Comparison of ENCODE assay signal across 9 mouse cellular contexts in genomic region chr11:86578809-86579730, GRCm38 (mm10). TPM values are rescaled to one million over a fixed set of nuclear protein-coding genes. Genes with fewer than 3 reads are reported as not detected.
A peak's percentile ranks its signal among the peaks of the same experiment; 100 is the strongest.
DNase-seq lines count a peak whose midpoint lies in the region; ATAC-seq lines count a peak whose summit lies in the region.
"Had no signal": no experiment of that assay in that cellular context is flagged by ENCODE, and none has a peak within 500 bp of the region (broad histone marks: within the 10 kb centered on the region; RNA-seq: fewer than 3 reads in every experiment).

No protein-coding gene starts in this region.

- no peak overlapping the region for H3K4me2 ChIP-seq in hindbrain, embryonic 12.5 days (replicated peaks)
- H3K4me2 ChIP-seq in hindbrain, embryonic 13.5 days: no peak overlapping the region
- H3K4me2 ChIP-seq: limb, embryonic 12.5 days had no signal

- H3K27ac ChIP-seq in hindbrain, embryonic 12.5 days: no peak overlapping the region
- no peak overlapping the region for H3K27ac ChIP-seq in hindbrain, embryonic 13.5 days
- H3K27ac ChIP-seq: limb, embryonic 12.5 days had no signal

- DNase-seq in R1 (ENCODE audit: low read depth, low spot score): peak; percentile 57
- peak; percentile 79 for DNase-seq in heart, adult 8-10 months (ENCODE audit: low spot score)
- peak; percentile 76 to 93 for DNase-seq in kidney, postnatal 25 days
- peak; percentile 77 to 78 for DNase-seq in monocyte, adult 2 months (ENCODE audit: low read depth in 1 of 2, low spot score in 2 of 2)
- no peak for DNase-seq in cerebellum, adult 18-20 months

- H3K9ac ChIP-seq in hindbrain, embryonic 12.5 days: peak overlapping the region; percentile 8; the same call in 1 of the 2 replicates
- H3K9ac ChIP-seq in hindbrain, embryonic 13.5 days: no peak overlapping the region
- H3K9ac ChIP-seq: limb, embryonic 12.5 days had no signal

- no peak overlapping the region for H3K4me3 ChIP-seq in hindbrain, embryonic 12.5 days
- H3K4me3 ChIP-seq in hindbrain, embryonic 13.5 days: no peak overlapping the region
- H3K4me3 ChIP-seq: limb, embryonic 12.5 days had no signal

- 0 out of 2 replicates have a peak, but pooled peaks cover 5% of the 10 kb centered on the region for H3K36me3 ChIP-seq in hindbrain, embryonic 12.5 days
- peaks cover 6% of the 10 kb centered on the region; the same call in 1 of the 2 replicates for H3K36me3 ChIP-seq in hindbrain, embryonic 13.5 days
- H3K36me3 ChIP-seq: limb, embryonic 12.5 days had no signal

- 76% methylated on average over 25 of the region's 25 CpGs for WGBS in hindbrain, embryonic 12.5 days
- 80% methylated on average over 25 of the region's 25 CpGs for WGBS in hindbrain, embryonic 13.5 days

- no peaks in the 10 kb centered on the region for H3K27me3 ChIP-seq in hindbrain, embryonic 12.5 days
- no peaks in the 10 kb centered on the region for H3K27me3 ChIP-seq in hindbrain, embryonic 13.5 days
- H3K27me3 ChIP-seq: limb, embryonic 12.5 days had no signal

- no peak for ATAC-seq in hindbrain, embryonic 12.5 days (ENCODE audit: low FRiP score)
- ATAC-seq in hindbrain, embryonic 13.5 days (ENCODE audit: low FRiP score): no peak
- no peak; the same call in 1 of the 2 replicates for ATAC-seq in megakaryocyte-erythroid progenitor cell, adult 5-6 weeks (replicated peaks; ENCODE audit: low FRiP score, low TSS enrichment, poor library complexity, severe bottlenecking)

- H3K4me1 ChIP-seq in hindbrain, embryonic 12.5 days: peaks cover 5% of the 10 kb centered on the region; the same call in 1 of the 2 replicates
- H3K4me1 ChIP-seq in hindbrain, embryonic 13.5 days (replicated peaks): peaks cover 9% of the 10 kb centered on the region; the same call in 1 of the 2 replicates

- no peaks in the 10 kb centered on the region for H3K9me3 ChIP-seq in hindbrain, embryonic 12.5 days (replicated peaks)
- no peaks in the 10 kb centered on the region for H3K9me3 ChIP-seq in hindbrain, embryonic 13.5 days
- H3K9me3 ChIP-seq: limb, embryonic 12.5 days had no signal

RNA-seq across cellular contexts. Expression of gene Tubd1, which starts 34.3 kb away (rescaled TPM):
- polyA plus RNA-seq in hindbrain, embryonic 12.5 days (2016; fragmentation: Nextera tagmentation; extraction: Ambion mirVana): 9.7 and 10.2 TPM in 2 replicates
- 7.6 and 7.8 TPM in 2 replicates for polyA plus RNA-seq in hindbrain, embryonic 13.5 days (2015; fragmentation: Nextera tagmentation; extraction: Ambion mirVana)
- total RNA-seq in heart, adult 8-10 months (2022): 1 to 10 TPM; 5.4 to 6.2 (median 5.8) TPM
- total RNA-seq in megakaryocyte-erythroid progenitor cell, adult 5-6 weeks (2014; fragmentation: Nextera tagmentation): 17.5 and 20.8 TPM in 2 replicates
- total RNA-seq in megakaryocyte-erythroid progenitor cell, adult 5-6 weeks (2017): 13.7 and 20.5 TPM in 2 replicates

RNA-seq across cellular contexts. Expression of gene Rps6kb1, which starts 34.5 kb away (rescaled TPM):
- polyA plus RNA-seq in hindbrain, embryonic 12.5 days (2016; fragmentation: Nextera tagmentation; extraction: Ambion mirVana): 67.3 and 76.2 TPM in 2 replicates
- polyA plus RNA-seq in hindbrain, embryonic 13.5 days (2015; fragmentation: Nextera tagmentation; extraction: Ambion mirVana): 62.4 and 66.2 TPM in 2 replicates
- total RNA-seq in heart, adult 8-10 months (2022): 10 to 100 TPM; 16.5 to 24.5 (median 23.9) TPM
- total RNA-seq in megakaryocyte-erythroid progenitor cell, adult 5-6 weeks (2014; fragmentation: Nextera tagmentation): 45.2 and 49.5 TPM in 2 replicates
- 45.4 and 52.7 TPM in 2 replicates for total RNA-seq in megakaryocyte-erythroid progenitor cell, adult 5-6 weeks (2017)

Comparison
In these comparisons a context has a peak if more than half of its experiments do, and no peak if none do; other contexts are left out.
1. DNase-seq: peak in R1 (single experiment), heart, adult 8-10 months (single experiment), kidney, postnatal 25 days (2 of 2) and monocyte, adult 2 months (2 of 2); none in cerebellum, adult 18-20 months (0 of 2).